ENCODE assay signal across 30 mouse cellular contexts in the genomic region with DNA sequence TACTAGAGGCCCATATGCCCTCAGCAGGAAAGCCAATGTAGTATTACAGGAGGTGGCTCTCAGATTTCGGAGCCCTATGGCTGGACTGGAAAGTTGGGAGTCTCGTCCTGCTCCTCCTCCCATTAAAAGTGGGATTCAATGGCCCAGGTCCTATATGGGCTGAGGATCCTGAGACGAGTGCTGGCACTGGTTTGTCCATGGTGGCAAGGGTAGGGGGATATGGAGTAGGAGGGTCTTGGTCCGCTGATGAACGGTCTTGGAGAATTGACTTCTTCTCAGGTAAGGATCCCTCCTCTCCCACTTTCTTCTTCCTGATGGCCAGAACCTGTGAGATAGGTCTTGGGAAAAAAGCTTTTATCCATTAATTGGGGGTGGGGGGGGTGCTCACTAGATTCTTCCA.
"Had no signal": no experiment of that assay in that cellular context is flagged by ENCODE, and none has a peak within 500 bp of the region (broad histone marks: within the 10 kb centered on the region; RNA-seq: fewer than 3 reads in every experiment).

No protein-coding gene starts in this region.

- H3K4me2 ChIP-seq: limb, embryonic 12.5 days; limb, embryonic 13.5 days; limb, embryonic 15.5 days; liver, embryonic 13.5 days; liver, embryonic 15.5 days; lung, embryonic 14.5 days; lung, embryonic 15.5 days; midbrain, embryonic 11.5 days; midbrain, embryonic 12.5 days; midbrain, embryonic 13.5 days; midbrain, embryonic 15.5 days; neural tube, embryonic 12.5 days had no signal

- H3K36me3 ChIP-seq: limb, embryonic 10.5 days; limb, embryonic 12.5 days; limb, embryonic 13.5 days; limb, embryonic 15.5 days; liver, embryonic 13.5 days; liver, embryonic 15.5 days; lung, embryonic 15.5 days; midbrain, embryonic 10.5 days; midbrain, embryonic 12.5 days; midbrain, embryonic 13.5 days; midbrain, embryonic 15.5 days; neural tube, embryonic 12.5 days had no signal

- H3K4me1 ChIP-seq: limb, embryonic 10.5 days; limb, embryonic 12.5 days; limb, embryonic 13.5 days; limb, embryonic 15.5 days; liver, embryonic 13.5 days; liver, embryonic 15.5 days; lung, embryonic 15.5 days; megakaryocyte, embryonic 14.5 days; midbrain, embryonic 10.5 days; midbrain, embryonic 12.5 days; midbrain, embryonic 13.5 days; midbrain, embryonic 15.5 days; neural tube, embryonic 12.5 days had no signal

- H3K27ac ChIP-seq: limb, embryonic 10.5 days; limb, embryonic 12.5 days; limb, embryonic 13.5 days; limb, embryonic 15.5 days; liver, embryonic 13.5 days; liver, embryonic 14.5 days; liver, embryonic 15.5 days; lung, embryonic 15.5 days; macrophage; midbrain, embryonic 10.5 days; midbrain, embryonic 12.5 days; midbrain, embryonic 13.5 days; midbrain, embryonic 15.5 days; neural tube, embryonic 12.5 days had no signal

- H3K9ac ChIP-seq: limb, embryonic 12.5 days; limb, embryonic 13.5 days; limb, embryonic 15.5 days; liver, embryonic 13.5 days; liver, embryonic 14.5 days; liver, embryonic 15.5 days; liver, postnatal 0 days; lung, embryonic 14.5 days; lung, embryonic 15.5 days; midbrain, embryonic 12.5 days; midbrain, embryonic 13.5 days; midbrain, embryonic 15.5 days; neural tube, embryonic 12.5 days had no signal

- ATAC-seq: liver, postnatal 0 days; lung, postnatal 0 days; midbrain, embryonic 15.5 days; midbrain, embryonic 16.5 days had no signal

- H3K9me3 ChIP-seq: limb, embryonic 10.5 days; limb, embryonic 13.5 days; limb, embryonic 15.5 days; liver, embryonic 15.5 days; lung, embryonic 15.5 days; midbrain, embryonic 10.5 days; midbrain, embryonic 12.5 days; midbrain, embryonic 13.5 days; midbrain, embryonic 15.5 days; neural tube, embryonic 12.5 days had no signal

- DNase-seq: left cerebral cortex, postnatal 4 days; liver; liver, embryonic 13.5 days; liver, postnatal 0 days; lung, adult 18-20 months; lung, adult 2 months; lung, embryonic 14.5 days; lung, postnatal 10 days; lung, postnatal 14 days; lung, postnatal 36 days; lung, postnatal 4 days; midbrain, embryonic 14.5 days had no signal

- H3K4me3 ChIP-seq: limb, embryonic 10.5 days; limb, embryonic 12.5 days; limb, embryonic 13.5 days; limb, embryonic 15.5 days; liver, embryonic 13.5 days; liver, embryonic 15.5 days; lung, embryonic 15.5 days; megakaryocyte, embryonic 14.5 days; midbrain, embryonic 10.5 days; midbrain, embryonic 12.5 days; midbrain, embryonic 13.5 days; midbrain, embryonic 15.5 days; myocyte; neural tube, embryonic 12.5 days had no signal

- H3K27me3 ChIP-seq: limb, embryonic 12.5 days; limb, embryonic 13.5 days; limb, embryonic 15.5 days; liver, embryonic 13.5 days; liver, embryonic 15.5 days; lung, embryonic 15.5 days; megakaryocyte, embryonic 14.5 days; midbrain, embryonic 12.5 days; midbrain, embryonic 13.5 days; midbrain, embryonic 15.5 days; neural tube, embryonic 12.5 days had no signal
